Mouse (Mus musculus) embryo, embryonic 11 days (tissue): ENCODE measurements around the gene Scn4a.

Experiments used
- DNase-seq: peaks from one replicate; pipeline ENCODE4 v3.0.0-alpha.2; 2015

Gene Scn4a

DNA sequence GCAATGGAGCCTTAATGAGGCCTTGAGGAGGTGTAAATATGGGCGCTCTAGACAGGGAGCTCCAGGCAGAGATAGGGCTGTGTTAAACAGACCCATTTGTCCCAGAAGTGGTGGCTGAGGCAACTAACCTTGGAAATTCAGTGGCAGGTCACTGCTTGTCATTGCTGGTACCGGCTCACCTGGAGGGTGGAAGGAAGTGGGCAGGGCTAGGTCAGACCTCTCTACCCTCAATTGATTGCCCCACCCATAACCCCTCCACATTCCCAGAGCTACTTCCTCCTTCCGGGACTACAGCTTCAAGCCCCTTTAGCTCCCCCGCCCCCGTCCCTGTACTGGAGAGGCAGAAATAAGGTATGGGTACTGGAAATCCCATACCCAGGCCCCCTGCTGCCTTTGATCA is 39.6 kb downstream of the Scn4a start:
- no peak for DNase-seq

DNA sequence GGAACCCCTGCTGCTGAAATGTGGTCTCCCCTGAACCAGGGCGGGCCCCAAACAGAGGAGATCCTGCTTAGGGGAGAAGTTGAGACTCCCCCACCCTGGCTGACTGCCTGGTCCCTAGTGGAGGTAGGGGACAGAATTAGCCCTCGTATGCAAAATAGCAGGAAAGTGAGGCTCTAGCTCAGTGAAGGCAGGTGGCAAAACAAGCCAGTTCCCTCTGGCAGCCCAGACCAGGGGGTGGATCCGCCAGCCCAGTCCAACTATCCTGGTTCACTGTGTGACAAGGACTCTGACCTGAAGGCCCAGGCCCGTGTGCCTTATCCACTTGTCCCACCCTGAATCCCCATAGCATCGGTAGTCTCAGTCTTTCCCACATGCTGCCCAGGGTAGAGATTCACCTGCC is 43.0 kb downstream of the Scn4a start:
- no peak for DNase-seq

DNA sequence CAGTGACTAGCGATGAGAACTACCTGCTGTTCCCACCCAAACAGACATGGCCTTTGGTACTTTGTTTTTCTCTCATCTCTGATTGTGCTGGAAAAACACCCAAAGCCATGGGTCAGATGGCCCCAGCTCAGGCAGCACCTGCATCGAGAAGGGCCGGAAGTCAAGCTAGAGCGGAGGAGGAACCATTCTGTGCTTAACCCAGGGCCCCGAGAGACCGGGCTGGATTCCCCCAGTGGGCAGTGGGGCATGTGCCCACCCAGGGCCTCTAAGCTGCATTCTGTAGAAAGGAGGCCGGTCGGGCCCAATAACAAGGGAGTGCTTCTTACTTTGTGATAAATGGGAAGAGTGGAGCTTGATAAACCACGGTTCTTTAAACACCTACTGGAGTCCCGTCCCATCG is 44.9 kb downstream of the Scn4a start:
- no peak for DNase-seq

DNA sequence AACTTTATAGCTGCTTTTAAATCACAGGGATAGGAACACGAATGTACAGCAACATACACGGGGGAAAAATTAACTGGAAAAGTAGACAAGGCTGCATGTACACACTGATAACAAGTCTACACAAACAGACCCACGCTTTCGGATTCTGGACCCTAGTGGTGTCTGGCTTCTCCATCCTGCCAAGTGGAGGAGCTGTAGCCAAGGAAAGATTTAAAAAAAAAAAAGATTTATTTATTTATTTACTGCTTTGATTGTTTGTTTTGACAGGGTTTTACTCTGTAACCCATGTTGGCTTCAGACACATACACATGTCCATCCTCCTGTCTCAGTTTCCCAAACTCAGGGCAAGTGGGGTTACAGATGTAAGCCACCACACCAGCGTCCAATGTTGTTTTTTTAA is 45.7 kb downstream of the Scn4a start:
- no peak for DNase-seq

DNA sequence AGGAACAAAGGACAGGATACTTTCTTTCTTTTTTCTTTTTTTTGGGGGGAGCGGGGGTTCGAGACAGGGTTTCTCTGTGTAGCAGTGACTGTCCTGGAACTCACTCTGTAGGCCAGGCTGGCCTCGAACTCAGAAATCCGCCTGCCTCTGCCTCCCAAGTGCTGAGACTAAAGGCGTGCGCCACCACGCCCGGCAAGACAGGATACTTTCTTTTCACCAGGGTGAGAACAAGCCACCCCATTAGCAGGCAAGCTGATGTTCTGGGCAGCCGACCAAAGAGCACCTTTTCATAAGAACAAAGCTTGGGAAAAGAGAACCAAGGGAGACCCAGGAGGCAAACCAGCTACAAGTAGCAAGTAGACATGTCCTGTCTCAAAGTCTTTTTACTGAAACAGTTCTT is 46.3 kb downstream of the Scn4a start:
- no peak for DNase-seq

DNA sequence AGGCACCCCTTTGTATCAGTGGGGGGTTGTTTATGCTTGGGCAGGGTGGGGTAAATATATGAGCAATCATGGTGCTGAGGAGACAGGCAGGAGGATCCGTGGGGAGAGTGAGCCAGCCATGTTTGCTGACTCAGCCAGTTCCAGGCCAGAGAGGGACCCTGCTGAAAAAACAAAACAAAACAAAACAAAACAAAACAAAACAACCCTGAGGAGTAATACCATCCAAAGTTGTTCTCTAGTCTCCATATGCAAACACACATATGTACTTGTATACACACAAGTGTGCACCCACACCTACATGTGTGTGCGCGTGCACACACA is 47.1 kb downstream of the Scn4a start:
- DNase-seq = no peak

DNA sequence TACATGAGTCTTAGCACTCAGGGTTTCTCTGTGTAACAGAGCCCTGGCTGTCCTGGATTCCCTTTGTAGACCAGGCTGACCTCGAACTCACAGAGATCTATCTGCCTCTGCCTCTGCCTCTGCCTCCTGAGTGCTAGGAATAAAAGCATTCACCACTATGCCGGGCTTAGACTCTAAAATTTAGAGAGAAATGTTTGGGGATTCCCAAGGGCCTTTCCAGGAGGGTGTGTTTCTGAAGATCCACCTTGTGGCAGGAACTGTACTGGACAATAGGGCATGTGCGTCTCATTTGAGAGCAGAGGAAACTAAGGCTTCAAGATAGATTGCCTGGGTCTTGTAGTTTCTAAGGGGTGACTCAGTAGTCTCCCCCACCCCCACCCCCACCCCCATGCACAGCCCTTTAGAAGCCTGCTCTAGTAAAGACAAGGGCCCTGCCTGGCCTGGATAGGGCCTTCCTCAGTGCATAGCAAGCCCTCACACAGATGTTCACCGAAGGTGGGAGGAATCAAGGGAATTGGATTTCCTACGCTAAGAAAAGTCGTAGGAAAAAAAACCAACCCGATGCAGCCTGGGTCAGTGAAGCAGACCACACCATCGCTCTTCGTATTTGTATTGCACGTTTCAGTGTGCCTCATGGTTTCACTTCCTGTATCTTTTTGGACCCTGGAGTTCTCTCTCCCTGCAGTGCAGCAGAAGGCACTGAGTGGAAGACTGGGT is 47.6 kb downstream of the Scn4a start:
- DNase-seq = no peak

DNA sequence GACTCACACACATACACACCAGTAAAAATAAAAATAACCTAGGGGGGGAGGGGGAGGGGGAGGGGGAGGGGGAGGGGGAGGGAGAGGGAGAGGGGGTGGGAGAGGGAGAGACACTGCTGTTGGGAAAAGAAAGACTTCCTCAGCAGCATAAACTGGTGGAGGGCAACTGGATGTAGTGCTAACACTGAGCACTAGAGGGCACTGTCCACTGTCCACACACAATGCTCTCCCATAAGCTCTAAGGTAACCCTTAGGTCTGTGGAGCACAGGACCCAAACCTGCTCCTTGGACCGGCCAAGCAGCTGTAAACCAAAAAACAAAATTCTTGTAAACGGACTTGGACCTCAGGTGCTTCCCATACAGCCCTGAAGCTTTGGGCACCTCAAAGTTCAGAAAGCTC is 50.5 kb downstream of the Scn4a start:
- peak; percentile 64 for DNase-seq

DNA sequence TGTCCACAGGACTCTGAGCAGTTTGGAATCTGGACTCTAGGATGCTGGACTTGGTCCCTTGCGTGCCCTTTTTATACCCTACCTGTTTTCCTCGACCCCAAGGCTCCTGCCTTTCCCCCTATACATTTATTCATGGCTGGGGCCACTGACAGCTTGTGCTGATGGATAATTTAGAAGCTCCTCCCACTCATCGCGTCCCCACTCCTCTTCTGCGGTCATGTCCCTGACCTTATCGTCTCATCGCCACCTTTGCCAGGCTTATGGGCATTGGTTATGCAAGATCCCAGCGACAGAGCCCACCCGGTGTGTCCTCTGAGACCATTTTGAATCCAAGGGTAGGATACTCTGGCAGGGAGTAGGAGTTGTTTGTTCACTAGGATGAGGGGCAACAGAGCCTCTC is 51.3 kb downstream of the Scn4a start, which contains the start of gene Gh:
Gh (minus strand) TSS at position 101 of the 400 bp plus-strand sequence.
- no peak for DNase-seq

DNA sequence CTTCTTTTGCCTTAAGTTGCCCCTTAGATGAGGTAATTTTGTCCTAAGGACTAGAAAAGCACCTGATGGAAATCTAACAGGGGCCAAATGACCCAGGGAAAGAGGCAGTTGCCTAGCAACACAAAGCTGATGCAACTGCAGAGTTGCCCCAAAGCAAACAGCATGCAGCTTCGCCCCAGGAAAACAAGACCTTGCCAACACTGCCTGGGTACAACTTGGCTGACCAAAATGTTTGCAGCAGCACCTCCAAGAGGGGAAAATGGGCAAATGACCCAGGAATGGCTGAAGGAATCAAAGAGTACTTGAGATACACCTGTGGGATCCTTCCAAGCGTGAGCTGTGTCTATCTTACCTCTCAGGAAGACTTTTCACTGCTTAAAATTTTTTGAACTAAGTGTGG is 61.2 kb downstream of the Scn4a start:
- DNase-seq = no peak

DNA sequence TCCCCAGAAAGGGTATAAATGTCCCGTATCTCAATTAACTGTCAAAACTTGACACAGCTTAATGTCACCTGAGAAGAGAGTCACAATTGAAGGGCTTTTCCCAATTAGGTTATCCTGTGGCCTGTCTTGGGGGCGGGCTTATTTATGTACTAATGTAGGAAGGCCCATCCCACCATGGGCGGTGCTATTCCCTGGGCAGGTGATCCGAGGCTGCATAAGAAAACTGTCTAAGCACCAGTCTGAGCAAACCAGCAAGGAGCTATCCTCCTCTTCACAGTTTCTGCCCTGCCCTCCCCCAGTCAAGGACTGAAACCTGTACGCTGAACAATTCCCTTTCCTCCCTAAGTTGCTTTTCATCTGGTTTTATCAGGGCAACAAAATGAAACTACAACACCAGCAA is 62.7 kb downstream of the Scn4a start:
- DNase-seq = no peak

DNA sequence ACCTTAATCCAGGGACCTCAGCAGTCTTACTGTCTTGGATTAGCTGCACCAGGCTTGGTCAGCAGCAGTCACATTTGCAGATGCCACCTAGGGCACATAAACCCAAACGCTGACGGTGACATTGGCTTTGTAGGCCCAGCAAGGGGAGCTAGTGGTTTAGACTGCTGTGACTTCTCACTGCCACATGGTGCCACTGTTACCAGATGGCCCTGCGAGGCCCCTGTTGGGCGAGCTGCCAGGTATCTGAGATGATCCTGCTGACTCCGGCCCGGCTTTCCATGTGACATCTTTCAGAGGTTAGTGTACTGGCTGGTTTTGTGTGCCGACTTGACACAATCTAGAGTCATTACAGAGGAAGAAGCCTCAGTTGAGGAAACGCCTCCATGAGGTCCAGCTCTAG is 63.7 kb downstream of the Scn4a start:
- no peak for DNase-seq

DNA sequence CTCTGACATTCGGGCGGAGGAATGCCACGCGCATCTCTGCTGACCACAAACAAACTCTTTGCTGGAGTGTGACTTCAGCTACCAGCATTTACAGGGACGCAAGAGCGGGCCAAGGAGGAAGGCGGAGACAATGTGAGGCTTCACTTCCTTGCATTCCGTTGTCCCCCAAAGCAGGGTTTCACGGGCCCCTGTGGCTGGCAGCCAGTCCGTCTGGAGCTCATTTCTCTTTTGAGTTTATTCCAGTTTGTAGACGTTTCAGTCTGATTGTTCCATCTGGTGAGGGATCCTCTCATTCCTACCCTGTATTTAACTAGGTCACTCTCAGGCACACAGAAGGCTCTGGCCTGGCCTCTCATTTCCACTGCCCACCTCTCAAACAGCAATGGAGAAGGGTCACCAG is 66.1 kb downstream of the Scn4a start:
- no peak for DNase-seq

DNA sequence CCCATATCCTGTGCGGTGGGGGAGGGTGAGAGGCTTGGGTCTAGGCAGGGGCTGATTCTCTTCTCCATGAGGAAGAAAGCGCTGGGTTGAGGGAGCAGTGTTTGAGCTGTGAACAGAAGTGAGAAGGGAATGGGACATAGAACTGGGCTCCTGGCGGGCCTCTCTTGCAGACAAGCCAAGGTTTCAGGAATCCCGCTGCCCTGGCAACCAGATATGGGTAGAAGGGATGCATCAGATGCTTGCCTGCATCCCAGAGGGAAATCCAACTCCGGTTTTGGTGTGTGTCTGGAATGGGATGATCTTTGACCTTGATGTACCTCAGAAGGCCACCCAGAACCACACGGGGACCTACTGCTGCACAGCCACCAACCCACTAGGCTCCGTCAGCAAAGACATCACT is 66.9 kb downstream of the Scn4a start:
- no peak for DNase-seq

DNA sequence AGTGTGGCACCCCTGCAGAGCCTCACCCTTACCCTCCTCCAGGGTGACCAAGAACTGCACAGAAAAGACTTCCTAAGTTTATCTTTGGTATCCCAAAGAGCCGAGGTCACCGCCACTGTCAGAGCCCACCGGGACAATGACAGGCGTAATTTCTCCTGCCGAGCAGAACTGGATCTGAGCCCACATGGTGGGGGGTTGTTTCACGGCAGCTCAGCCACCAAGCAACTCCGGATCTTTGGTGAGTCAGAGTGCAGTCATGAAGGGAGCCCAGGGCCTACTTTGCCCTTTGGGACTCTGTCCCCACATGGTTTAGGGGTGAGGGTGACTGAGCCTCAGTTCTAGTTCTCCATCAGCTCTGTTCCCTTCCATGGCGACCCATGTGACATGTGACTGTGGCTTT is 69.0 kb downstream of the Scn4a start:
- DNase-seq = no peak

DNA sequence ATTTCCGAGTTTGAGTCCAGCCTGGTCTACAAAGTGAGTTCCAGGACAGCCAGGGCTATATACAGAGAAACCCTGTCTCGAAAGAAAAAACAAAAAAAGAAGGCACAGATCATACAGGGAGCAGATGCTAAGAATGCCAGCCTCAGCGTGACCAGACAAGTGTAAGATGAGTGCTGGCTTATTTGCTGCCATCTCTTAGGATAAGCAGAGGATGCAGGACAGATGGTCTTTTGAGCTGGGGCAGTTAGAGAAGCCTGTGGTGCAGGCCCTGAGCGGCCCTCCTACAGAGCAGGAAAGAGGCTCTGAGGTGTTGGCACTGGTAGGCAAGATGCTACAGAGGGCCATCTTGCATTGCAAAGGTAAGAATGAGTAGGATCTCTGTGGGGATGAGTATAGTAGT is 69.7 kb downstream of the Scn4a start:
- no peak for DNase-seq

DNA sequence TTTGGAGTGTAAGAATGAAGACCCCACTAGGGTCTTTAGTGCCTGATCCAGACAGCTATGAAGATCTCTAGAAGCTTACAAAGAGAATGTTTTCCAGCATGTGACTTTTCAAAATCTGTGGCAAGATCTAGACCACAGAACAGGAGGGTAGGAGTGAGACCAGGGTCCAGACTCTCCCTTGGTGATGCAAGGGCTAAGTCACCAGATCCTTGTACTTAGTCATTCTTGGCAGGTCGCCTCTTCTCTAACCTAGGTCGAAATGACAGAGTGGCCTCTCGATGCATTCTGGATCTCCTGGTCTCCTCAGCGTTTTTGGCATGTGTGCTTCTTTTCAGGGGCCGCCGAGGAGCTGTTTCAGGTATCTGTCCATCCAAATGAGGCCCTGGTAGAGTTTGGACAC is 70.6 kb downstream of the Scn4a start:
- no peak for DNase-seq

DNA sequence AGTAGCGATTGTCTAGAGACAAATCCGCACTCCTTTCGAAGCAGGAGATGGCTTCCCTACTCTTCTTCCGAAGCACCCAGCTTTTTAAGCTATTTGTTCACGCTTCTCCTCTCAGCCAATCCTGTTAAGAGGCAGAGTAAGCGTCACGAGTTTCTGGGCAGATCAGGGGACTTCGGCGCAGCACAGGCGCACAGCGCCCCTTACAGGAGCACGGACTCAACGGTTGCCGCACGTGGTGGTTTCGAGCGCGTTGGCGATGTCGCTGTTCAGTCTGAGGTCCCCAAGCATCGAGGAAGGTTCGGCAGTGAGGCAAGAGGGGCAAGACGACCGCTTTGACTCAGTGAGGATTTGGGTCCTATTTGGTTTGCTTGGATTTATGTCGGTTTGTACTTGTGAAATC is 76.6 kb downstream of the Scn4a start, which contains the start of gene Tcam1:
Tcam1 (plus strand) TSS at position 219 of the 400 bp plus-strand sequence.
- peak; percentile 95 for DNase-seq

DNA sequence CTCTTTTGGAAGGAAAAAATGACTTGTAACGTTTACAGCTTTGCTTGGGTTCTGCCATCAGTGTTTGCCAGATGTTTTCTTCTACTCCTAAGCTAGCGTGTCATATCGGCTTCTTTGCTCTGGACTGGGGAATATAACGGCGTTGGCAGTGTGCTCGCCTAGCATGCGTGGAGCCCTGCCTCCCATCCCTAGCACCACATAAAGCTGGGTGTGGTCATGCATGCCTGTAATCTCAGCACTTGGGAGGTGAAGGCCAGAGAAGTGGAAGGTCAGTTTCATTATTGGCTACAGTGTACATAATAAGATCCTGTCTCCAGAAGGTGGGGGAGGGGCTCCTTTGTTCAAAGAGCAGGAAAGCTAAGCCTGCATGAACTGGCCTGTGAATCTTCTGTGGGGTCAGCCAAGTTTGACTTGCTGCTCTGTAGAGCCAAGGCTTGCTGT is 78.1 kb downstream of the Scn4a start:
- DNase-seq = peak; percentile 49

DNA sequence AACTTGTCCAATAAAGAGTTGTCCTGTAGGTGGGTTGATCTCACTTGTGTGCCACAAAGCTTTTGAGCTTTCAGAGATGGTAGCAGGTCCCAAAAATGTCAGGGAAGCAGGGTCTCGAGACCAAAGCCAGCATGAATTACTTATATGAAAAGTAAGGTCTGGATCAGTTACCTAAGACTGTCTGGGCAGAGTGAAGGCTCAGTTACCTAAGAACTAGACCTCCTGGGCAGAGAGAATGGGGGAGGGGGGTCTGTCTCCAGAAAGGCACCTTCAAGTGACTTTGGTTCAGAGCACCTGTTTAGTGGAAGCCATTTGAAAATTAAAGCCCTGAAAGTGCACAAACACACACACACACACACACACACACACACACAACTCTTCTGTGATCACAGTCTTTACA is 78.7 kb downstream of the Scn4a start:
- no peak for DNase-seq

DNA sequence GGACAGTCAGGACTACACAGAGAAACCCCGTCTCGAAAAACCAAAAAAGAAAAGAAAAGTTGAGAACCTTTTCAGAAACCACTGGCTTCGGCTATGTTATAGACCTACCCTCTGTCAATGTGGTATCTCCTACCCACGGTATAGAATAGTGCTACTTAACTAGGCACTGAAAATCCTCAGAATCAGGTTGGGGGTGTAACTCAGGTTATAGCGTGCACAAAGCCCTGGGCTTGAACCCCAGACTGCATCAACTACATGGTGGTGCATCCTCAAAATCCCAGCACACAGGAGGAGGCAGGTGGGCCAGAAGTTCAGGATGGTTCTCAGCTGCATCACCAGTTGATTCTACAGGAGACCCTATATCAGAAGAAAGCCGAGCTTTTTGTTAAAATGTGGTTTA is 79.3 kb downstream of the Scn4a start:
- no peak for DNase-seq

DNA sequence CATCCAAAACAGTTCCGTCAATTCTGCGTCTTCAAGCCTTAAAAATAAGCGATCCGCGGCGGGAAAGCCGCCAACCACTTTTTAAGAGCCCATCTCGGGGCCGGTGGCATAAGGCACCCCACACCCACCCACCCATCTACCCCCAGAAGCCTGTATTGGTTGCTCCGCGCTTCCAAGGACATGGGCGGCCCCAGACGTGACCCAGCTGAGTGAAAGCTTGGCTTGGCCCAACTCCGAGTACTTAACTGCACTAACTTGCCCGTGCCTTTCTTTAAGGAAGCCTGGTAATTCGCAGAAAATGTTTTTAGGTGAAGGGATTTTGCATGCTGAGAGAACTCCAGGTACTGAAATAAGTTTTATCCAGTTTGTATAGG is 79.8 kb downstream of the Scn4a start:
- no peak for DNase-seq

DNA sequence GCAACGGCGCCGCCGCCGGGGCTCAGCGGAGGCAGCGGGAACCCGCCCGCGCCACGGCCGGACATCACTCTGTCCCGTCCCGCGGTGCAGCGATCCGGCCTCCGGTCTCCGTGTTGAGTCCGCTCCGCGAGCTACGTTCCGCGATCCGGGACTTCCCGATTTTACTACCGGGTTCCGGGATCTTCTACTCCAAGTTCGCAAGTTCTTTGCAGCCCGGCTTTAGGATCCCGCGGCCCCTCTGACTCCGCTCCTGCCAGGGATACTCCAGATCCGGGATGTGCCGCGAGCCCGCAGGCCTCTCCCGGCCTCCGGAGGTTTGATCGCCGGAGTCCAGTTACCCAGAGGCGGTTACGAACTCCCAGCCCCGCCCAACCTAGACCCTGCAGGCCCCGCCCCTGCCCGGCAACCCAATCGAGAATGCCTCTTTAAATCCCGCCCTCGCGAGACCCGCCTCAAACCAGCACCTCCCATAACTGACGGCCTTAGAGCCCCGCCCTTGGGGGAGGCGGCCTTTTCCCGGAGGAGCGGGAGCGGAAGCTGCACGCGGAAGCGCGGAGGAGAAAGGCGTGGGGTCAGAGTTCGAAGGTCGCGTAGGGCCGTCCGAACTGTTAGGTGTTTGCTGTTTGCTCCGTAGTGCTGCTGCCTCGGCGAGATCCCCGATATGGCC is 80.3 kb downstream of the Scn4a start, which contains the start of gene Smarcd2:
Smarcd2 (minus strand) TSS at position 329 of the 667 bp plus-strand sequence.
- peak; percentile 100 for DNase-seq

DNA sequence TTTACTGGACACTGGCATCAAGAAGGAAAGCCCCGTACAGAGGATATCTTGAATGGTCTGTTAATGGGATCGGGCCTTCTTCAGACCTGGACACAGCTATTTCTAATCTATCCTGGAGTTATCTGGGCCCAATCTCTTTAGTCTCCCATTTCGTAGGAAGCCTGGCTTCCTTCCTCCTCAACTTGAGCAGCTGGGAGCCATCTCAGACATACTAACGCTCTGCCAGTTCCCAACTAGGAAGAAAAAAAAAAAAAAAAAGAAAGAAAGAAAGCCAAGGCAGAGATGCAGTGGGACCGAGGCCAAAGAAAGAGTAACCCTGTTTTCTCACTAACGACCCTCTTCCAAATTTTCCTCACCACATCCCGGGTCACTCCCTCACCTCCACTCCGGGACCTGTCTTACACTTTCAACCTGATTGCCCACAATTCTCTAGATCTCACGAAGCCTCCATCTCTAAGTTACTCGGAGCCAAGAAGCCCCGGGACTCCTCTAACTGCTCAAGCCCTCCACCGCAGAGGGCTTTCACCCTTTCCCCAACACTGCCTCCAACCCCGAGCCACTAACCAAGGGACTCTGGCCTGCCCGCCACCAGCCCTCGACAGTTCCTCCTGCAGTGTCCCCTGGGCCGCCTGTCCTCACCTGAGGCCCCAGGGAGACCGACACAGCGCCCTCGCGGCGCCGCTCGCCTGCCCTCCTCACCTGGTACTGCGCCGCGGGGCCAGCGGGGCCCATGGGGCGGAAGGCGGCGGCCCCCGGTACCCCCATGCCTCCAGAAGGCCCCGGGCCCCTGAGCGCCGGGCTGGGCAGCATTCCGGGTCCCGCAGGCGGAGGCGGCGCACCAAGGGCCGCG is 81.1 kb downstream of the Scn4a start:
- DNase-seq = peak; percentile 50
